Mouse (Mus musculus): ENCODE data around the gene Zbp1.

The Zbp1 gene

GRCm38 (mm10) chr2:173218416-173219141, at the start of gene Zbp1:
Zbp1 (minus strand) TSS chr2:173218923.
- DNase-seq, result no peak

- no peak for DNase-seq
Observed at GRCm38 (mm10) chr2:173267562-173267961, 48.8 kb upstream of the Zbp1 start.

GRCm38 (mm10) chr2:173266349-173267112, 47.8 kb upstream of the Zbp1 start:
- no peak for DNase-seq

GRCm38 (mm10) chr2:173265468-173266265, 46.9 kb upstream of the Zbp1 start:
- DNase-seq, result no peak

GRCm38 (mm10) chr2:173264467-173265128, 45.9 kb upstream of the Zbp1 start:
- DNase-seq, result no peak

GRCm38 (mm10) chr2:173263636-173264330, 45.1 kb upstream of the Zbp1 start:
- no peak for DNase-seq

- DNase-seq, result no peak
Observed at GRCm38 (mm10) chr2:173261497-173261896, 42.8 kb upstream of the Zbp1 start.

- no peak for DNase-seq
Observed at GRCm38 (mm10) chr2:173258459-173259091, 39.9 kb upstream of the Zbp1 start.

GRCm38 (mm10) chr2:173257610-173258009, 38.9 kb upstream of the Zbp1 start:
- DNase-seq, result peak; percentile 43

- DNase-seq, result no peak
Observed at GRCm38 (mm10) chr2:173256552-173256949, 37.8 kb upstream of the Zbp1 start.

- DNase-seq, result no peak
Observed at GRCm38 (mm10) chr2:173255810-173256551, 37.3 kb upstream of the Zbp1 start.

- no peak for DNase-seq
Observed at GRCm38 (mm10) chr2:173253761-173254662, 35.3 kb upstream of the Zbp1 start.

GRCm38 (mm10) chr2:173251675-173252074, 33.0 kb upstream of the Zbp1 start:
- DNase-seq, result no peak

- no peak for DNase-seq
Observed at GRCm38 (mm10) chr2:173251133-173251532, 32.4 kb upstream of the Zbp1 start.

GRCm38 (mm10) chr2:173250411-173250810, 31.7 kb upstream of the Zbp1 start:
- DNase-seq, result no peak

- DNase-seq, result no peak
Observed at GRCm38 (mm10) chr2:173249965-173250364, 31.2 kb upstream of the Zbp1 start.

- DNase-seq, result no peak
Observed at GRCm38 (mm10) chr2:173249386-173249785, 30.7 kb upstream of the Zbp1 start.

- DNase-seq, result no peak
Observed at GRCm38 (mm10) chr2:173248822-173249221, 30.1 kb upstream of the Zbp1 start.

GRCm38 (mm10) chr2:173247911-173248310, 29.2 kb upstream of the Zbp1 start:
- no peak for DNase-seq

GRCm38 (mm10) chr2:173247197-173247596, 28.5 kb upstream of the Zbp1 start:
- no peak for DNase-seq

Measured in cerebellum, adult 8-10 months (tissue).